Mouse (Mus musculus): ENCODE results near the gene Ucn3. TPM values are rescaled to one million over a fixed set of nuclear protein-coding genes. Genes with fewer than 3 reads are reported as not detected.
A peak's percentile ranks its signal among the peaks of the same experiment; 100 is the strongest.

The Ucn3 gene
- polyA plus RNA-seq (2015; fragmentation: Nextera tagmentation; extraction: Ambion mirVana), result not detected in 2 replicates

GRCm38 (mm10) chr13:3945249-3945648 is at the start of gene Ucn3:
Ucn3 (minus strand) TSS chr13:3945349.
- Histone ChIP-seq H3K4me1 (ENCODE audit: control insufficient read depth, low read depth, low read length) (no peaks in the 10 kb centered on the region), H3K27ac (ENCODE audit: low read length) (no peak within 1 kb of the TSS), H3K4me3 (ENCODE audit: low read depth, low read length) (no peak within 1 kb of the TSS), H3K27me3 (ENCODE audit: control insufficient read depth, insufficient read depth, low read depth, low read length) (no peaks in the 10 kb centered on the region), H3K9me3 (replicated peaks; ENCODE audit: control insufficient read depth, low read length) (no peaks in the 10 kb centered on the region), H3K9ac (ENCODE audit: low read depth, low read length) (no peak within 1 kb of the TSS), H3K36me3 (ENCODE audit: control insufficient read depth, insufficient read depth) (no peaks in the 10 kb centered on the region), H3K4me2 (ENCODE audit: low read depth, low read length) (no peak within 1 kb of the TSS)
- 63% methylated on average over 2 of the region's 2 CpGs for WGBS (ENCODE audit: insufficient replicate concordance)
- ATAC-seq (ENCODE audit: low read depth), result no peak

GRCm38 (mm10) chr13:3992081-3992480 is 46.9 kb upstream of the Ucn3 start:
- no peaks in the 10 kb centered on the region for H3K9me3 ChIP-seq (replicated peaks; ENCODE audit: control insufficient read depth, low read length)
- no peak overlapping the region for H3K4me3 ChIP-seq (ENCODE audit: low read depth, low read length)
- H3K9ac ChIP-seq (ENCODE audit: low read depth, low read length), result no peak overlapping the region
- no peak overlapping the region for H3K4me2 ChIP-seq (ENCODE audit: low read depth, low read length)
- no peak for ATAC-seq (ENCODE audit: low read depth)
- no peaks in the 10 kb centered on the region for H3K27me3 ChIP-seq (ENCODE audit: control insufficient read depth, insufficient read depth, low read depth, low read length)
- no peaks in the 10 kb centered on the region for H3K4me1 ChIP-seq (ENCODE audit: control insufficient read depth, low read depth, low read length)
- H3K36me3 ChIP-seq (ENCODE audit: control insufficient read depth, insufficient read depth), result no peaks in the 10 kb centered on the region
- no peak overlapping the region for H3K27ac ChIP-seq (ENCODE audit: low read length)

DNA sequence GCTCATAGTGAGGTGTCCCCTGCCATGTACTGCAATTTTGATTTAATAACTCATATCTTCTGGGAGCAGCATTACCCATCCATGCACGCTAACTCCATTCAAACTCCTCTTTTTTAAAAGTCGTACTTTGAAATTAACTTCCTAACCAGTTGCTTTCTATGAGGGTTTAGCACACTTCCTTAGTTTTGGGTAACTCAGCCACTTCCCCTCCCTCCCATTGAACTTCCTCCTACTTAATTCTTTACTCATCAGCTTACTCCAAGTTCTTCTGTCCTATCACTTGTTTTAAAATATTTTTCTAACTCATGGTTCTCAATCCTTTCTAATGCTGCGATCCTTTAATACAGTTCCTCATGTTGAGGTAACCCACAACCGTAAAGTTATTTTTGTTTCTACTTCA is 23.7 kb upstream of the Ucn3 start:
- Histone ChIP-seq H3K27ac (ENCODE audit: low read length) (no peak overlapping the region), H3K4me2 (ENCODE audit: low read depth, low read length) (no peak overlapping the region), H3K9ac (ENCODE audit: low read depth, low read length) (no peak overlapping the region), H3K36me3 (ENCODE audit: control insufficient read depth, insufficient read depth) (no peaks in the 10 kb centered on the region), H3K4me3 (ENCODE audit: low read depth, low read length) (no peak overlapping the region), H3K9me3 (replicated peaks; ENCODE audit: control insufficient read depth, low read length) (no peaks in the 10 kb centered on the region), H3K4me1 (ENCODE audit: control insufficient read depth, low read depth, low read length) (no peaks in the 10 kb centered on the region), H3K27me3 (ENCODE audit: control insufficient read depth, insufficient read depth, low read depth, low read length) (no peaks in the 10 kb centered on the region)
- 50% methylated on average over 4 of the region's 4 CpGs for WGBS (ENCODE audit: insufficient replicate concordance)
- no peak for ATAC-seq (ENCODE audit: low read depth)

GRCm38 (mm10) chr13:3951198-3951914 is 6.2 kb upstream of the Ucn3 start:
- no peaks in the 10 kb centered on the region for H3K4me1 ChIP-seq (ENCODE audit: control insufficient read depth, low read depth, low read length)
- no peak overlapping the region for H3K4me3 ChIP-seq (ENCODE audit: low read depth, low read length)
- H3K27ac ChIP-seq (ENCODE audit: low read length), result no peak overlapping the region
- no peak for ATAC-seq (ENCODE audit: low read depth)
- H3K9ac ChIP-seq (ENCODE audit: low read depth, low read length), result no peak overlapping the region
- 53% methylated on average over 6 of the region's 6 CpGs for WGBS (ENCODE audit: insufficient replicate concordance)
- H3K4me2 ChIP-seq (ENCODE audit: low read depth, low read length), result no peak overlapping the region
- no peaks in the 10 kb centered on the region for H3K36me3 ChIP-seq (ENCODE audit: control insufficient read depth, insufficient read depth)
- H3K27me3 ChIP-seq (ENCODE audit: control insufficient read depth, insufficient read depth, low read depth, low read length), result no peaks in the 10 kb centered on the region
- H3K9me3 ChIP-seq (replicated peaks; ENCODE audit: control insufficient read depth, low read length), result no peaks in the 10 kb centered on the region

GRCm38 (mm10) chr13:3949477-3949876 is 4.3 kb upstream of the Ucn3 start:
- no peak overlapping the region for H3K9ac ChIP-seq (ENCODE audit: low read depth, low read length)
- no peaks in the 10 kb centered on the region for H3K4me1 ChIP-seq (ENCODE audit: control insufficient read depth, low read depth, low read length)
- no peak for ATAC-seq (ENCODE audit: low read depth)
- H3K36me3 ChIP-seq (ENCODE audit: control insufficient read depth, insufficient read depth), result no peaks in the 10 kb centered on the region
- H3K4me3 ChIP-seq (ENCODE audit: low read depth, low read length), result no peak overlapping the region
- H3K27ac ChIP-seq (ENCODE audit: low read length), result no peak overlapping the region
- 60% methylated on average over 4 of the region's 4 CpGs for WGBS (ENCODE audit: insufficient replicate concordance)
- H3K9me3 ChIP-seq (replicated peaks; ENCODE audit: control insufficient read depth, low read length), result no peaks in the 10 kb centered on the region
- H3K27me3 ChIP-seq (ENCODE audit: control insufficient read depth, insufficient read depth, low read depth, low read length), result no peaks in the 10 kb centered on the region
- H3K4me2 ChIP-seq (ENCODE audit: low read depth, low read length), result no peak overlapping the region

GRCm38 (mm10) chr13:3947267-3947666 is 2.1 kb upstream of the Ucn3 start:
- H3K4me1 ChIP-seq (ENCODE audit: control insufficient read depth, low read depth, low read length), result no peaks in the 10 kb centered on the region
- ATAC-seq (ENCODE audit: low read depth), result no peak
- H3K27me3 ChIP-seq (ENCODE audit: control insufficient read depth, insufficient read depth, low read depth, low read length), result no peaks in the 10 kb centered on the region
- no peaks in the 10 kb centered on the region for H3K36me3 ChIP-seq (ENCODE audit: control insufficient read depth, insufficient read depth)
- H3K4me2 ChIP-seq (ENCODE audit: low read depth, low read length), result no peak overlapping the region
- no peak overlapping the region for H3K9ac ChIP-seq (ENCODE audit: low read depth, low read length)
- WGBS (ENCODE audit: insufficient replicate concordance), result 64% methylated on average over 4 of the region's 4 CpGs
- H3K4me3 ChIP-seq (ENCODE audit: low read depth, low read length), result no peak overlapping the region
- no peak overlapping the region for H3K27ac ChIP-seq (ENCODE audit: low read length)
- H3K9me3 ChIP-seq (replicated peaks; ENCODE audit: control insufficient read depth, low read length), result no peaks in the 10 kb centered on the region

DNA sequence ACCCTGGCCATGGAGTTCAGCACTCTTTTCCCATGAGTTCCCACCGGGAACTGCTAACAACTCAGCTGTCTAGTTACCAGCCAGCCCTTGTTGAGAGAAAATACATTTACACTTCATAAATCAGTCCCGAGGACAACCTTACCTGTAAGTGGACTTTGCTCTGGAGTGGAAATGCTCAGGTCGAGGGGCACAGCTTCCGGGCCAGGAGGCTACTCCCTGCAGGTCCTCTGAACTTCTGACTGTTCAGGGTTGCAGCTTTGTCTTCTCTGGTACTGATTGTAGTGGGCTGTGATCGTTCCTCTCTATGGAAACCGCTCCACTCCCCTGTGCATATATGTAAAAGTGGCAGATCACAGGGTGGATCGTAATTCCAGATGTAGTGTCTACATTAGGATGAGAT is 450 bp downstream of the Ucn3 start:
- Histone ChIP-seq H3K4me1 (ENCODE audit: control insufficient read depth, low read depth, low read length) (no peaks in the 10 kb centered on the region), H3K27me3 (ENCODE audit: control insufficient read depth, insufficient read depth, low read depth, low read length) (no peaks in the 10 kb centered on the region), H3K4me3 (ENCODE audit: low read depth, low read length) (no peak overlapping the region), H3K4me2 (ENCODE audit: low read depth, low read length) (no peak overlapping the region), H3K9ac (ENCODE audit: low read depth, low read length) (no peak overlapping the region), H3K27ac (ENCODE audit: low read length) (no peak overlapping the region), H3K36me3 (ENCODE audit: control insufficient read depth, insufficient read depth) (no peaks in the 10 kb centered on the region), H3K9me3 (replicated peaks; ENCODE audit: control insufficient read depth, low read length) (no peaks in the 10 kb centered on the region)
- 58% methylated on average over 7 of the region's 7 CpGs for WGBS (ENCODE audit: insufficient replicate concordance)
- no peak for ATAC-seq (ENCODE audit: low read depth)

DNA sequence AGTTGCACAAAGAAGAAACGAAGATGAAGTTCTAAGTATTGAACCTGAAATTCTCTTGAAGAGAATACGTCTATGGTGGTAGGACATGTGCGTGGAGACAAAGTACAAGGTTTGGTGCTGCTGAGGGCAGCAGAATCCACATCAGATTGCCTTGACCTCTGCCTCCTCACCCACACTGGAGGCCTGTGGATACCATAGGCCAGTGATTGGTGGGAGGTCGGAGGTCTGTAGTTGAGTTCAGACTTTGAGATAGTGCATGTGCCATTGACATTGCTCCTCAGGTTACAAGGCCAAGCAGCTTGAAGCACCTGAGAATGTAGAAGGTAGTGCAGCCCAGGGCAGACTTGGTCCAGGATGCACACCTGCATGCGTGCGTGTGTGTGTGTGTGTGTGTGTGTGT is 19.1 kb downstream of the Ucn3 start:
- 0 out of 2 replicates have a peak, but pooled peaks have one; percentile 21 for ATAC-seq (ENCODE audit: low read depth)
- Histone ChIP-seq H3K4me3 (ENCODE audit: low read depth, low read length) (no peak overlapping the region), H3K4me1 (ENCODE audit: control insufficient read depth, low read depth, low read length) (no peaks in the 10 kb centered on the region), H3K27ac (ENCODE audit: low read length) (no peak overlapping the region), H3K9ac (ENCODE audit: low read depth, low read length) (no peak overlapping the region), H3K27me3 (ENCODE audit: control insufficient read depth, insufficient read depth, low read depth, low read length) (no peaks in the 10 kb centered on the region), H3K9me3 (replicated peaks; ENCODE audit: control insufficient read depth, low read length) (no peaks in the 10 kb centered on the region), H3K36me3 (ENCODE audit: control insufficient read depth, insufficient read depth) (no peaks in the 10 kb centered on the region), H3K4me2 (ENCODE audit: low read depth, low read length) (no peak overlapping the region)
- 70% methylated on average over 6 of the region's 6 CpGs for WGBS (ENCODE audit: insufficient replicate concordance)

DNA sequence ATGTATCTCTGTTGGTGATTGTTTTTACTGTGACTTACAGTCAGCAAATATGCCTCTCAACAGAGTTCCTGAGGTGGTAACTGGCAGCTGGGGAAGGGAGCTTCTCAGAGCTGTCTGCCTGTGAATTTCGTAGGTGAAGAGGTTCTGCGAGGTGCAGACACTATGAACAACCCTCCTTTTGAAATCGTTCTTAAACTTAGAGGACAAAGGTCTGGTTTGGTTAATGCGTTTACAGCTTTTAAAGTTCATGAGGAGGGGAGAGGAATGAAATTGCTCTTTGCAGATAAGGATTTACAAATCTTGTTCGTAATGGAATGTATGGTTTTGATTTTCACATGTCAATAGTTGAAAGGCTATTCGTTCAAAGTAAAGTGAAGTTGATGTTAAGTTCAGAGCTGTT is 19.5 kb downstream of the Ucn3 start:
- no peak overlapping the region for H3K4me2 ChIP-seq (ENCODE audit: low read depth, low read length)
- H3K4me3 ChIP-seq (ENCODE audit: low read depth, low read length), result no peak overlapping the region
- no peaks in the 10 kb centered on the region for H3K27me3 ChIP-seq (ENCODE audit: control insufficient read depth, insufficient read depth, low read depth, low read length)
- H3K9ac ChIP-seq (ENCODE audit: low read depth, low read length), result no peak overlapping the region
- no peaks in the 10 kb centered on the region for H3K36me3 ChIP-seq (ENCODE audit: control insufficient read depth, insufficient read depth)
- no peaks in the 10 kb centered on the region for H3K9me3 ChIP-seq (replicated peaks; ENCODE audit: control insufficient read depth, low read length)
- no peaks in the 10 kb centered on the region for H3K4me1 ChIP-seq (ENCODE audit: control insufficient read depth, low read depth, low read length)
- H3K27ac ChIP-seq (ENCODE audit: low read length), result no peak overlapping the region
- ATAC-seq (ENCODE audit: low read depth), result no peak
- WGBS (ENCODE audit: insufficient replicate concordance), result 53% methylated on average over 6 of the region's 6 CpGs

Measured in liver, embryonic 16.5 days (tissue).